22 mouse cellular contexts compared by ENCODE assay signal in genomic region chr11:65363846-65364245, GRCm38 (mm10).
DNase-seq lines count a peak whose midpoint lies in the region; ATAC-seq lines count a peak whose summit lies in the region.
"Had no signal": no experiment of that assay in that cellular context is flagged by ENCODE, and none has a peak within 500 bp of the region (broad histone marks: within the 10 kb centered on the region; RNA-seq: fewer than 3 reads in every experiment).

No protein-coding gene starts in this region.

- H3K9me3 ChIP-seq in heart, embryonic 12.5 days (replicated peaks) = no peaks in the 10 kb centered on the region
- H3K9me3 ChIP-seq in heart, embryonic 15.5 days (replicated peaks) = no peaks in the 10 kb centered on the region
- H3K9me3 ChIP-seq: forebrain, embryonic 10.5 days; forebrain, embryonic 13.5 days; hindbrain, embryonic 15.5 days had no signal

- peaks cover 57% of the 10 kb centered on the region for H3K4me1 ChIP-seq in heart, embryonic 12.5 days (replicated peaks)
- H3K4me1 ChIP-seq in heart, embryonic 15.5 days (replicated peaks) = peaks cover 43% of the 10 kb centered on the region
- H3K4me1 ChIP-seq: forebrain, embryonic 13.5 days; hindbrain, embryonic 15.5 days had no signal

- 0 out of 2 replicates have a peak overlapping the region, but pooled peaks have one; percentile 25 for H3K27ac ChIP-seq in heart, embryonic 12.5 days (ENCODE audit: poor library complexity, severe bottlenecking)
- H3K27ac ChIP-seq in heart, embryonic 15.5 days = peak overlapping the region; percentile 95; the same call in 1 of the 2 replicates
- H3K27ac ChIP-seq: forebrain, embryonic 10.5 days; forebrain, embryonic 13.5 days; hindbrain, embryonic 15.5 days had no signal

- H3K4me3 ChIP-seq in heart, embryonic 12.5 days = no peak overlapping the region
- H3K4me3 ChIP-seq in heart, embryonic 15.5 days = no peak overlapping the region
- H3K4me3 ChIP-seq: forebrain, embryonic 10.5 days; forebrain, embryonic 13.5 days; hindbrain, embryonic 15.5 days had no signal

- no peak overlapping the region for H3K9ac ChIP-seq in heart, embryonic 12.5 days
- no peak overlapping the region for H3K9ac ChIP-seq in heart, embryonic 15.5 days
- H3K9ac ChIP-seq: forebrain, embryonic 13.5 days; hindbrain, embryonic 15.5 days had no signal

- intact Hi-C loops in heart, postnatal 36 days (cut with DNase I) = loop anchor here (10.0 kb wide), 1 partner anchor 271 kb away; no protein-coding TSS in a partner anchor

- H3K27me3 ChIP-seq in heart, embryonic 12.5 days (replicated peaks) = no peaks in the 10 kb centered on the region
- no peaks in the 10 kb centered on the region for H3K27me3 ChIP-seq in heart, embryonic 15.5 days
- H3K27me3 ChIP-seq: forebrain, embryonic 13.5 days; hindbrain, embryonic 15.5 days had no signal

- no peaks in the 10 kb centered on the region for H3K36me3 ChIP-seq in heart, embryonic 12.5 days
- H3K36me3 ChIP-seq in heart, embryonic 15.5 days = no peaks in the 10 kb centered on the region
- H3K36me3 ChIP-seq: forebrain, embryonic 10.5 days; hindbrain, embryonic 15.5 days had no signal

- WGBS in heart, embryonic 12.5 days = 73% methylated on average over 3 of the region's 3 CpGs
- WGBS in heart, embryonic 15.5 days = 70% methylated on average over 3 of the region's 3 CpGs

- peak overlapping the region; percentile 29; the same call in 1 of the 2 replicates for H3K4me2 ChIP-seq in heart, embryonic 12.5 days
- H3K4me2 ChIP-seq in heart, embryonic 15.5 days = peak overlapping the region; percentile 45; the same call in 1 of the 2 replicates
- H3K4me2 ChIP-seq: forebrain, embryonic 13.5 days; hindbrain, embryonic 15.5 days had no signal

- peak; percentile 51; the same call in 1 of the 2 replicates for ATAC-seq in frontal cortex, adult (ENCODE audit: low TSS enrichment)
- ATAC-seq in heart, embryonic 12.5 days (ENCODE audit: insufficient number of reproducible peaks, low FRiP score) = no peak
- no peak for ATAC-seq in heart, embryonic 15.5 days (replicated peaks; ENCODE audit: insufficient number of reproducible peaks, insufficient read depth, low FRiP score, low read depth)
- ATAC-seq: activated CD4-positive, CD25-positive, alpha-beta regulatory T cell, adult 4 months; forebrain, embryonic 13.5 days; forebrain, embryonic 16.5 days; intestine, postnatal 0 days had no signal

- no peak for DNase-seq in frontal cortex, postnatal 36 days (ENCODE audit: low spot score in 2 of 2)
- no peak for DNase-seq in heart, postnatal 36 days
- no peak for DNase-seq in heart, postnatal 4 days
- peak; percentile 29 for DNase-seq in right cerebral cortex, adult 18-20 months
- DNase-seq in right cerebral cortex, postnatal 4 days = no peak
- DNase-seq: adrenal gland, adult 8-10 months; adrenal gland, postnatal 25 days; cerebellum, adult 18-20 months; cerebellum, adult 9-10 months; cerebellum, postnatal 14 days; gastrocnemius, postnatal 25 days; heart, postnatal 10 days; kidney, adult 2 months had no signal
